22 mouse cellular contexts compared by ENCODE assay signal in the genomic region with DNA sequence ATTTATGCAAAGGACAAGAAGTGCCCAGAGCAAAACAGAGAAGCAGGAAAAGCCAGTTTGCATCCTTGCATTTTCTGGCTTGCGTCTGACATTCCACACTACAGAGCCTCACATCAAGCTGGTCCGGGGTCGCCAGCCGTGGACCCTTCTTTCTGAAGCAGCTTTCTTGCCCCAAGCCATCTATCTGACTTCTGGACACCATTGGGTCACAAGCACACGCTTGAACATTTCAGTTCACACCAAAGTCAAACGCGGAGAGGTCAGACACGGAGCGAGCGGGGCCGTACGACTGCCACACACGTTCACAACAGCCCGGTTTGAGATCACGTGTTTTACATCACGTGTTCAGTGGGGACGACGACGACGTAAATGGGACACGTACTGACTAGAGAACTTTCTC.
DNase-seq lines count a peak whose midpoint lies in the region; ATAC-seq and TF ChIP-seq lines count a peak whose summit lies in the region.
"Had no signal": no experiment of that assay in that cellular context is flagged by ENCODE, and none has a peak within 500 bp of the region (broad histone marks: within the 10 kb centered on the region; RNA-seq: fewer than 3 reads in every experiment).

No protein-coding gene starts in this region.

- TF ChIP-seq CTCF in lung, embryonic 14.5 days (IDR thresholded peaks at IDR 0.05; ENCODE audit: low read depth) = no peak
- TF ChIP-seq CTCF in lung, postnatal 0 days (IDR thresholded peaks at IDR 0.05) = no peak
- TF ChIP-seq CTCF in lung, adult 2 months (IDR thresholded peaks at IDR 0.05; ENCODE audit: insufficient read depth, low read length) = no peak
- no peak for TF ChIP-seq CTCF in testis, adult 2 months (IDR thresholded peaks at IDR 0.05; ENCODE audit: control insufficient read depth, insufficient read depth, insufficient replicate concordance, low read depth, low read length)

- peak; percentile 52; the same call in 1 of the 2 replicates for ATAC-seq in lung, embryonic 14.5 days (ENCODE audit: insufficient read depth)
- ATAC-seq in lung, postnatal 0 days = peak; percentile 30; the same call in 1 of the 2 replicates
- ATAC-seq: forebrain, embryonic 14.5 days; forebrain, postnatal 0 days had no signal

- 74% methylated on average over 21 of the region's 21 CpGs for WGBS in lung, embryonic 14.5 days
- WGBS in lung, postnatal 0 days = 61% methylated on average over 21 of the region's 21 CpGs
- WGBS in lung, adult 2 months = 77% methylated on average over 21 of the region's 21 CpGs

- no peaks in the 10 kb centered on the region for H3K9me3 ChIP-seq in lung, embryonic 14.5 days (ENCODE audit: low read depth, low read length)
- no peaks in the 10 kb centered on the region for H3K9me3 ChIP-seq in lung, postnatal 0 days (ENCODE audit: low read length)
- H3K9me3 ChIP-seq: embryonic facial prominence, embryonic 12.5 days; embryonic facial prominence, embryonic 15.5 days; hindbrain, embryonic 12.5 days; hindbrain, embryonic 15.5 days had no signal

- H3K4me2 ChIP-seq in lung, embryonic 14.5 days = no peak overlapping the region
- H3K4me2 ChIP-seq in lung, postnatal 0 days (replicated peaks; ENCODE audit: low read depth, low read length) = no peak overlapping the region
- H3K4me2 ChIP-seq: embryonic facial prominence, embryonic 12.5 days; embryonic facial prominence, embryonic 15.5 days; heart, embryonic 11.5 days; hindbrain, embryonic 12.5 days; hindbrain, embryonic 15.5 days had no signal

- no peak overlapping the region for H3K4me3 ChIP-seq in lung, embryonic 14.5 days (ENCODE audit: low read depth, low read length)
- no peak overlapping the region for H3K4me3 ChIP-seq in lung, postnatal 0 days (ENCODE audit: low read depth, low read length)
- no peak overlapping the region for H3K4me3 ChIP-seq in lung, adult 2 months (replicated peaks; ENCODE audit: extremely low read depth, low read depth, low read length)
- peak overlapping the region; percentile 41 for H3K4me3 ChIP-seq in testis, adult 2 months (ENCODE audit: control insufficient read depth, low read depth, low read length)
- H3K4me3 ChIP-seq: embryonic facial prominence, embryonic 12.5 days; embryonic facial prominence, embryonic 15.5 days; gastrocnemius, adult 2 months; hindbrain, embryonic 12.5 days; hindbrain, embryonic 15.5 days had no signal

- no peak overlapping the region for H3K9ac ChIP-seq in lung, embryonic 14.5 days
- H3K9ac ChIP-seq in lung, postnatal 0 days (replicated peaks; ENCODE audit: low read depth) = no peak overlapping the region
- H3K9ac ChIP-seq: embryonic facial prominence, embryonic 12.5 days; embryonic facial prominence, embryonic 15.5 days; forebrain, postnatal 0 days; hindbrain, embryonic 12.5 days; hindbrain, embryonic 15.5 days had no signal

- TF ChIP-seq EP300 in lung, postnatal 0 days (IDR thresholded peaks at IDR 0.05) = no peak

- peak; percentile 65 for DNase-seq in lung, embryonic 14.5 days
- no peak for DNase-seq in lung, postnatal 25 days (ENCODE audit: low spot score)
- peak; percentile 18 for DNase-seq in lung, postnatal 0 days (ENCODE audit: low spot score)
- no peak for DNase-seq in lung, adult 2 months
- no peak for DNase-seq in testis, postnatal 14 days (ENCODE audit: low spot score)
- DNase-seq: adrenal gland, adult 2 months; adrenal gland, postnatal 14 days; cerebellum, adult 11 months; cerebellum, adult 2 months; cerebellum, adult 9-11 months; cerebellum, postnatal 25 days; forebrain, postnatal 0 days; gastrocnemius, adult 2 months; gastrocnemius, postnatal 14 days; heart, adult 11 months had no signal

- TF ChIP-seq POLR2A in lung, adult 2 months (IDR thresholded peaks at IDR 0.05; ENCODE audit: borderline replicate concordance, extremely low read depth, low read depth, low read length) = no peak
- no peak for TF ChIP-seq POLR2A in testis, adult 2 months (IDR thresholded peaks at IDR 0.05; ENCODE audit: control insufficient read depth, low read depth, low read length)

- no peaks in the 10 kb centered on the region for H3K36me3 ChIP-seq in lung, embryonic 14.5 days (ENCODE audit: insufficient read depth)
- H3K36me3 ChIP-seq in lung, postnatal 0 days (ENCODE audit: insufficient read depth, low read length) = no peaks in the 10 kb centered on the region
- no peaks in the 10 kb centered on the region for H3K36me3 ChIP-seq in testis, adult 2 months (ENCODE audit: control insufficient read depth, insufficient read depth, low read length)
- H3K36me3 ChIP-seq: embryonic facial prominence, embryonic 12.5 days; embryonic facial prominence, embryonic 15.5 days; hindbrain, embryonic 12.5 days; hindbrain, embryonic 15.5 days had no signal

- no peak overlapping the region for H3K27ac ChIP-seq in lung, embryonic 14.5 days (ENCODE audit: low read depth)
- no peak overlapping the region for H3K27ac ChIP-seq in lung, postnatal 0 days (ENCODE audit: low read length)
- no peak overlapping the region for H3K27ac ChIP-seq in testis, adult 2 months (ENCODE audit: control insufficient read depth, insufficient read depth, low read depth, low read length)
- H3K27ac ChIP-seq: embryonic facial prominence, embryonic 12.5 days; embryonic facial prominence, embryonic 15.5 days; gastrocnemius, adult 2 months; hindbrain, embryonic 12.5 days; hindbrain, embryonic 15.5 days had no signal

- no peaks in the 10 kb centered on the region for H3K27me3 ChIP-seq in lung, embryonic 14.5 days (ENCODE audit: insufficient read depth, low read length)
- H3K27me3 ChIP-seq in lung, postnatal 0 days (replicated peaks; ENCODE audit: insufficient read depth, low read length) = no peaks in the 10 kb centered on the region
- no peaks in the 10 kb centered on the region for H3K27me3 ChIP-seq in testis, adult 2 months (ENCODE audit: control insufficient read depth, insufficient read depth, low read length)
- H3K27me3 ChIP-seq: embryonic facial prominence, embryonic 12.5 days; embryonic facial prominence, embryonic 15.5 days; hindbrain, embryonic 12.5 days; hindbrain, embryonic 15.5 days had no signal

- H3K4me1 ChIP-seq in lung, embryonic 14.5 days (ENCODE audit: insufficient read depth) = no peaks in the 10 kb centered on the region
- H3K4me1 ChIP-seq in lung, postnatal 0 days (ENCODE audit: insufficient read depth, low read depth, low read length) = no peaks in the 10 kb centered on the region
- no peaks in the 10 kb centered on the region for H3K4me1 ChIP-seq in lung, adult 2 months (ENCODE audit: control insufficient read depth, insufficient read depth, low read length)
- H3K4me1 ChIP-seq in testis, adult 2 months (ENCODE audit: control insufficient read depth, insufficient read depth, low read length) = no peaks in the 10 kb centered on the region; the same call in 1 of the 2 replicates
- H3K4me1 ChIP-seq: embryonic facial prominence, embryonic 15.5 days; hindbrain, embryonic 12.5 days; hindbrain, embryonic 15.5 days had no signal

Comparison
In these comparisons a context has a peak if more than half of its experiments do, and no peak if none do; other contexts are left out.
1. DNase-seq: peak in lung, embryonic 14.5 days (single experiment) and lung, postnatal 0 days (single experiment); none in lung, postnatal 25 days (single experiment), lung, adult 2 months (single experiment) and testis, postnatal 14 days (single experiment).